Mouse (Mus musculus): ENCODE results near the gene Mtmr4. TPM values are rescaled to one million over a fixed set of nuclear protein-coding genes. Genes with fewer than 3 reads are reported as not detected.

Gene Mtmr4
- polyA plus RNA-seq, 1 experiment from 2014 or later = 33.9 TPM

GRCm38 (mm10) chr11:87600322-87600853 lies 8.4 kb downstream of the Mtmr4 start:
- Histone ChIP-seq H3K4me3 (ENCODE audit: low read length) (no peak overlapping the region), H3K27ac (ENCODE audit: low read length) (no peak overlapping the region), H3K9me3 (ENCODE audit: control insufficient read depth, low read length) (no peaks in the 10 kb centered on the region), H3K9ac (ENCODE audit: low read length) (no peak overlapping the region), H3K36me3 (ENCODE audit: control insufficient read depth, insufficient read depth, low read length) (peaks cover 66% of the 10 kb centered on the region), H3K4me1 (replicated peaks; ENCODE audit: control insufficient read depth, insufficient read depth, low read length) (peaks cover 15% of the 10 kb centered on the region), H3K27me3 (ENCODE audit: control insufficient read depth, insufficient read depth, low read depth, low read length) (no peaks in the 10 kb centered on the region), H3K4me2 (ENCODE audit: low read depth, low read length) (no peak overlapping the region)
- WGBS = 95% methylated on average over 10 of the region's 10 CpGs
- no peak for ATAC-seq (ENCODE audit: low read depth)

- Histone ChIP-seq H3K4me2 (ENCODE audit: low read depth, low read length) (no peak overlapping the region), H3K4me3 (ENCODE audit: low read length) (no peak overlapping the region), H3K9ac (ENCODE audit: low read length) (no peak overlapping the region), H3K36me3 (ENCODE audit: control insufficient read depth, insufficient read depth, low read length) (peaks cover 70% of the 10 kb centered on the region), H3K27ac (ENCODE audit: low read length) (no peak overlapping the region), H3K4me1 (replicated peaks; ENCODE audit: control insufficient read depth, insufficient read depth, low read length) (no peaks in the 10 kb centered on the region; the same call in 1 of the 2 replicates), H3K9me3 (ENCODE audit: control insufficient read depth, low read length) (no peaks in the 10 kb centered on the region), H3K27me3 (ENCODE audit: control insufficient read depth, insufficient read depth, low read depth, low read length) (no peaks in the 10 kb centered on the region)
- 90% methylated on average over 9 of the region's 9 CpGs for WGBS
- no peak for ATAC-seq (ENCODE audit: low read depth)
Measured at GRCm38 (mm10) chr11:87602234-87602633, 10.3 kb downstream of the Mtmr4 start.

- no peak overlapping the region for H3K4me2 ChIP-seq (ENCODE audit: low read depth, low read length)
- H3K9me3 ChIP-seq (ENCODE audit: control insufficient read depth, low read length) = no peaks in the 10 kb centered on the region
- no peak overlapping the region for H3K27ac ChIP-seq (ENCODE audit: low read length)
- no peak overlapping the region for H3K4me3 ChIP-seq (ENCODE audit: low read length)
- peaks cover 72% of the 10 kb centered on the region for H3K36me3 ChIP-seq (ENCODE audit: control insufficient read depth, insufficient read depth, low read length)
- 97% methylated on average over 2 of the region's 2 CpGs for WGBS
- ATAC-seq (ENCODE audit: low read depth) = no peak
- no peaks in the 10 kb centered on the region for H3K27me3 ChIP-seq (ENCODE audit: control insufficient read depth, insufficient read depth, low read depth, low read length)
- no peaks in the 10 kb centered on the region for H3K4me1 ChIP-seq (replicated peaks; ENCODE audit: control insufficient read depth, insufficient read depth, low read length)
- no peak overlapping the region for H3K9ac ChIP-seq (ENCODE audit: low read length)
Measured at GRCm38 (mm10) chr11:87603571-87603970, 11.6 kb downstream of the Mtmr4 start.

GRCm38 (mm10) chr11:87609264-87609663 lies 17.3 kb downstream of the Mtmr4 start:
- Histone ChIP-seq H3K9ac (ENCODE audit: low read length) (no peak overlapping the region), H3K27ac (ENCODE audit: low read length) (no peak overlapping the region), H3K9me3 (ENCODE audit: control insufficient read depth, low read length) (no peaks in the 10 kb centered on the region), H3K4me2 (ENCODE audit: low read depth, low read length) (no peak overlapping the region), H3K36me3 (ENCODE audit: control insufficient read depth, insufficient read depth, low read length) (peaks cover 65% of the 10 kb centered on the region), H3K4me1 (replicated peaks; ENCODE audit: control insufficient read depth, insufficient read depth, low read length) (no peaks in the 10 kb centered on the region), H3K27me3 (ENCODE audit: control insufficient read depth, insufficient read depth, low read depth, low read length) (no peaks in the 10 kb centered on the region), H3K4me3 (ENCODE audit: low read length) (no peak overlapping the region)
- no peak for ATAC-seq (ENCODE audit: low read depth)
- WGBS = 82% methylated on average over 7 of the region's 7 CpGs

GRCm38 (mm10) chr11:87611547-87611946 lies 19.6 kb downstream of the Mtmr4 start:
- 72% methylated on average over 9 of the region's 9 CpGs for WGBS
- H3K36me3 ChIP-seq (ENCODE audit: control insufficient read depth, insufficient read depth, low read length) = peaks cover 72% of the 10 kb centered on the region
- no peaks in the 10 kb centered on the region for H3K9me3 ChIP-seq (ENCODE audit: control insufficient read depth, low read length)
- H3K27me3 ChIP-seq (ENCODE audit: control insufficient read depth, insufficient read depth, low read depth, low read length) = no peaks in the 10 kb centered on the region
- no peak overlapping the region for H3K4me3 ChIP-seq (ENCODE audit: low read length)
- no peak overlapping the region for H3K27ac ChIP-seq (ENCODE audit: low read length)
- H3K4me2 ChIP-seq (ENCODE audit: low read depth, low read length) = no peak overlapping the region
- ATAC-seq (ENCODE audit: low read depth) = 0 out of 2 replicates have a peak, but pooled peaks have one; percentile 5
- no peak overlapping the region for H3K9ac ChIP-seq (ENCODE audit: low read length)
- no peaks in the 10 kb centered on the region for H3K4me1 ChIP-seq (replicated peaks; ENCODE audit: control insufficient read depth, insufficient read depth, low read length)

- H3K9me3 ChIP-seq (ENCODE audit: control insufficient read depth, low read length) = peaks cover 8% of the 10 kb centered on the region
- H3K4me1 ChIP-seq (replicated peaks; ENCODE audit: control insufficient read depth, insufficient read depth, low read length) = no peaks in the 10 kb centered on the region
- H3K36me3 ChIP-seq (ENCODE audit: control insufficient read depth, insufficient read depth, low read length) = peaks cover 70% of the 10 kb centered on the region
- no peak overlapping the region for H3K4me3 ChIP-seq (ENCODE audit: low read length)
- no peak overlapping the region for H3K4me2 ChIP-seq (ENCODE audit: low read depth, low read length)
- 87% methylated on average over 7 of the region's 7 CpGs for WGBS
- no peak overlapping the region for H3K9ac ChIP-seq (ENCODE audit: low read length)
- no peaks in the 10 kb centered on the region for H3K27me3 ChIP-seq (ENCODE audit: control insufficient read depth, insufficient read depth, low read depth, low read length)
- ATAC-seq (ENCODE audit: low read depth) = no peak
- H3K27ac ChIP-seq (ENCODE audit: low read length) = no peak overlapping the region
Measured at GRCm38 (mm10) chr11:87613972-87614371, 22.0 kb downstream of the Mtmr4 start.

GRCm38 (mm10) chr11:87615551-87615950 lies 23.6 kb downstream of the Mtmr4 start:
- 88% methylated on average over 5 of the region's 5 CpGs for WGBS
- H3K36me3 ChIP-seq (ENCODE audit: control insufficient read depth, insufficient read depth, low read length) = peaks cover 65% of the 10 kb centered on the region
- H3K4me3 ChIP-seq (ENCODE audit: low read length) = no peak overlapping the region

GRCm38 (mm10) chr11:87615952-87616351 lies 24.0 kb downstream of the Mtmr4 start:
- peaks cover 8% of the 10 kb centered on the region for H3K9me3 ChIP-seq (ENCODE audit: control insufficient read depth, low read length)
- H3K27me3 ChIP-seq (ENCODE audit: control insufficient read depth, insufficient read depth, low read depth, low read length) = no peaks in the 10 kb centered on the region
- no peak overlapping the region for H3K4me3 ChIP-seq (ENCODE audit: low read length)
- peaks cover 64% of the 10 kb centered on the region for H3K36me3 ChIP-seq (ENCODE audit: control insufficient read depth, insufficient read depth, low read length)
- H3K4me2 ChIP-seq (ENCODE audit: low read depth, low read length) = no peak overlapping the region
- ATAC-seq (ENCODE audit: low read depth) = no peak
- no peaks in the 10 kb centered on the region for H3K4me1 ChIP-seq (replicated peaks; ENCODE audit: control insufficient read depth, insufficient read depth, low read length)
- no peak overlapping the region for H3K9ac ChIP-seq (ENCODE audit: low read length)
- H3K27ac ChIP-seq (ENCODE audit: low read length) = no peak overlapping the region
- WGBS = 86% methylated on average over 2 of the region's 2 CpGs

More at GRCm38 (mm10) chr11:87615551-87615950, 23.6 kb downstream of the Mtmr4 start:
- Histone ChIP-seq H3K4me1 (replicated peaks; ENCODE audit: control insufficient read depth, insufficient read depth, low read length) (no peaks in the 10 kb centered on the region), H3K4me2 (ENCODE audit: low read depth, low read length) (no peak overlapping the region), H3K9ac (ENCODE audit: low read length) (no peak overlapping the region), H3K27ac (ENCODE audit: low read length) (no peak overlapping the region), H3K9me3 (ENCODE audit: control insufficient read depth, low read length) (peaks cover 8% of the 10 kb centered on the region), H3K27me3 (ENCODE audit: control insufficient read depth, insufficient read depth, low read depth, low read length) (no peaks in the 10 kb centered on the region)
- ATAC-seq (ENCODE audit: low read depth) = no peak

GRCm38 (mm10) chr11:87616790-87617474 lies 25.0 kb downstream of the Mtmr4 start, which contains the start of gene Hsf5:
Gene Hsf5 (plus strand): TSS chr11:87617164.
- Histone ChIP-seq H3K9me3 (ENCODE audit: control insufficient read depth, low read length) (peaks cover 8% of the 10 kb centered on the region), H3K4me2 (ENCODE audit: low read depth, low read length) (no peak within 1 kb of the TSS), H3K27me3 (ENCODE audit: control insufficient read depth, insufficient read depth, low read depth, low read length) (no peaks in the 10 kb centered on the region), H3K4me3 (ENCODE audit: low read length) (no peak within 1 kb of the TSS), H3K36me3 (ENCODE audit: control insufficient read depth, insufficient read depth, low read length) (peaks cover 57% of the 10 kb centered on the region), H3K27ac (ENCODE audit: low read length) (no peak within 1 kb of the TSS; the same call in 1 of the 2 replicates), H3K9ac (ENCODE audit: low read length) (no peak within 1 kb of the TSS), H3K4me1 (replicated peaks; ENCODE audit: control insufficient read depth, insufficient read depth, low read length) (no peaks in the 10 kb centered on the region)
- WGBS = 87% methylated on average over 65 of the region's 69 CpGs
- no peak for ATAC-seq (ENCODE audit: low read depth)
